Mouse (Mus musculus): ENCODE data around the gene Gmpr2. TPM values are rescaled to one million over a fixed set of nuclear protein-coding genes. Genes with fewer than 3 reads are reported as not detected.
A peak's percentile ranks its signal among the peaks of the same experiment; 100 is the strongest.

Gmpr2 gene
- polyA plus RNA-seq, 1 experiment from 2014 or later = 58.4 TPM

DNA sequence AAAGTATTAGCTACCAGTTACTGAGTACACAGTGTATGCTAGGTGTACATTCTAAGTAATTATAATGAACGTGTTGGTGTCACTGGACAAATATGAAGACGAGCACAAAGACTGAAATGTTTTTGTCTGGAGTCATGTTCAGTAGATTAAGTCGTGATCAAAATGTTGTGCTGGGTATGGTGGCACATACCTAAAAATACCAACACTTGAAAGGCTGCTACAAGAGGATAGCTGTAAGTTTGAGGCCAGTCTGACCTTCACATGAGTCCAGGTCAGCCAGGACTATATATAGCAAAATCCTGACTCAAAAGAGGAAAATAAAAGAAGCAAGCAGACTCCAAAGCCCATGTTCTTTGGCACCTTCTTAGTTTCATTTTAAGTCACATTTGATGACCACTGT is 14.8 kb upstream of the Gmpr2 start:
- Histone ChIP-seq H3K27ac (ENCODE audit: low read depth) (no peak overlapping the region), H3K36me3 (ENCODE audit: insufficient read depth) (peaks cover 20% of the 10 kb centered on the region), H3K9ac (no peak overlapping the region), H3K9me3 (ENCODE audit: low read depth, low read length) (no peaks in the 10 kb centered on the region), H3K4me1 (ENCODE audit: insufficient read depth) (peaks cover 5% of the 10 kb centered on the region; the same call in 1 of the 2 replicates), H3K27me3 (ENCODE audit: insufficient read depth, low read length) (no peaks in the 10 kb centered on the region), H3K4me2 (no peak overlapping the region), H3K4me3 (ENCODE audit: low read depth, low read length) (no peak overlapping the region)
- no peak for TF ChIP-seq CTCF (IDR thresholded peaks at IDR 0.05; ENCODE audit: low read depth)
- ATAC-seq (ENCODE audit: insufficient read depth) = no peak
- 76% methylated on average over 3 of the region's 3 CpGs for WGBS
- no peak for DNase-seq

DNA sequence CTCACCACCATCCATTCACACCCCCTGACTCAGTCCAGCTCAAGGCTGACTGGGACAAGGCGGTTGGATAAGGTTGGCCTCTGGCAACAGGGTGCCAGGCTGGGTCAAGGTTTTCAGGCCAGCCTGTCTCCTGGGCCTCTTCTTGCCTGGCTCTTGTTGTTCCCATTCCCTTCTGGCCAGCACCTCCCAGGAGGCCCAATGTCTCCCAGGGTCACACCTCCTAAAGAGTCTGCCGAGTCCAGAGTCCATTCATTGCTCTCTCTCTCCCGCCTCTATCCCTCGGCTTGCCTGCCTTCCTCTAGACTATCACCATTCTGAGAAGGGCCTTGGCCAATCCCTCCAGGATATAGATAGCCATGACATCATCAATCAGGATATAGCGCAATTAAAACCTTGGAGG is 13.7 kb upstream of the Gmpr2 start:
- no peak overlapping the region for H3K27ac ChIP-seq (ENCODE audit: low read depth)
- WGBS = 86% methylated on average over 5 of the region's 5 CpGs

DNA sequence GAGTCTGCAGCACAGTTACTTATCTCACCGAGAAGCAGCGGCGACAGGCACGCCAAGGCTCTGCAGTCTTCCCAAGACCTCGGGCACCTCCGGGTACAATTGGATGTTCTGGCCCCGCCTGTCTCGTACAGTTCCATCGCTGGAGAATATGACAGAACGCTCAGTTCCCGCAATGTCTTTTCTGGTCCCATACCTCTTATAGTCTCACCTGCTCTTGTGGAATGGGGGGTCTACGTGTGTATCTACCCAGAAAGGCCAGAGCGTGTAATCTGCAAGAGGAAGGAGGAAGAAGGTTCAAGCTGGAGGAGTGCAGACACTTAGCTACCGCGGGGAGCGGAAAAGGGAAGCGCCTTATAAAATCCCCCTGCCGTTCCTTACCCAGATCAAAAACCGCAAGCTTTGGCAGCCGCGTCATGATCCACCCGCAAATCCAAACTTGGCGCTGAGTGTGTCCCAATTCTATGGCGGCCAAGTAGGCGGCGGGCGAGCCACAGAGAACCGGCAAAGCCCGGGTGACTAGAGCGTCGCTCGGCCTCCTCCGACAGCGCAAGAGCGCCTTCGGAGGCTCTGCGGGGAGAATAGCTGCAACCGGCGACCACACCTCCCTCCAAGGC is 11.7 kb upstream of the Gmpr2 start, which contains the start of gene Mdp1:
Gene Mdp1, minus strand, starts transcription at position 549 of the 614 bp plus-strand sequence.
- Histone ChIP-seq H3K36me3 (ENCODE audit: insufficient read depth) (peaks cover 42% of the 10 kb centered on the region), H3K9ac (peak within 1 kb of the TSS; percentile 81), H3K4me1 (ENCODE audit: insufficient read depth) (peaks cover 5% of the 10 kb centered on the region; the same call in 1 of the 2 replicates), H3K4me2 (peak within 1 kb of the TSS; percentile 70), H3K27ac (ENCODE audit: low read depth) (peak within 1 kb of the TSS; percentile 81), H3K27me3 (ENCODE audit: insufficient read depth, low read length) (no peaks in the 10 kb centered on the region), H3K4me3 (ENCODE audit: low read depth, low read length) (peak within 1 kb of the TSS; percentile 56), H3K9me3 (ENCODE audit: low read depth, low read length) (no peaks in the 10 kb centered on the region)
- ATAC-seq (ENCODE audit: insufficient read depth) (peak; percentile 96), DNase-seq (peak; percentile 94)
- TF ChIP-seq CTCF (IDR thresholded peaks at IDR 0.05; ENCODE audit: low read depth) = peak; percentile 60
- WGBS = under 1% methylated on average over 39 of the region's 39 CpGs

More for the DNA sequence above, 13.7 kb upstream of the Gmpr2 start:
- Histone ChIP-seq H3K4me1 (ENCODE audit: insufficient read depth) (peaks cover 5% of the 10 kb centered on the region; the same call in 1 of the 2 replicates), H3K27me3 (ENCODE audit: insufficient read depth, low read length) (no peaks in the 10 kb centered on the region), H3K4me3 (ENCODE audit: low read depth, low read length) (no peak overlapping the region), H3K9me3 (ENCODE audit: low read depth, low read length) (no peaks in the 10 kb centered on the region), H3K36me3 (ENCODE audit: insufficient read depth) (peaks cover 29% of the 10 kb centered on the region), H3K9ac (no peak overlapping the region), H3K4me2 (no peak overlapping the region)
- no peak for TF ChIP-seq CTCF (IDR thresholded peaks at IDR 0.05; ENCODE audit: low read depth)
- no peak for DNase-seq
- ATAC-seq (ENCODE audit: insufficient read depth) = no peak

DNA sequence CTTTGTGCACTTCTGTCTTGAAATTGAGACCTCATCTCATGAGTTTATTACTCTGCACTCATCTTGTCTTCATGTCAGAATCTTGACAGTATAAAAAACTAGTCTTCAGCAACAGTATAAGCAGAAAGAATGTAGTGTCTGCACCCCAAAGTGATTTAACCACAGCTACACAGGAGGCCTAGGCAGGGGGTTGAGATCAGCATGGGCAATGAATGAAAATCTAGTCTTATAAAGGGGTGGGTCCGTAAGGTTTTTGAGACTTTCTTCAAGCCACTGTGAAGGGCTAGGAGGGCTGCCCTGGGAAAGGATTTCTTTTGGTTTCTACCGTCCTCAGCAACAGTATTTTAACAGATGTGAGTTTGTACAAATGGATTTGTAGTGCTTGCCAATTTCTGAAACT is 11.1 kb upstream of the Gmpr2 start:
- Histone ChIP-seq H3K9ac (peak overlapping the region; percentile 81; the same call in 1 of the 2 replicates), H3K9me3 (ENCODE audit: low read depth, low read length) (no peaks in the 10 kb centered on the region), H3K27me3 (ENCODE audit: insufficient read depth, low read length) (no peaks in the 10 kb centered on the region), H3K4me1 (ENCODE audit: insufficient read depth) (peaks cover 5% of the 10 kb centered on the region; the same call in 1 of the 2 replicates), H3K4me2 (peak overlapping the region; percentile 70), H3K27ac (ENCODE audit: low read depth) (no peak overlapping the region), H3K4me3 (ENCODE audit: low read depth, low read length) (peak overlapping the region; percentile 56), H3K36me3 (ENCODE audit: insufficient read depth) (peaks cover 44% of the 10 kb centered on the region)
- ATAC-seq (ENCODE audit: insufficient read depth) (peak; percentile 22; the same call in 1 of the 2 replicates), DNase-seq (no peak)
- no peak for TF ChIP-seq CTCF (IDR thresholded peaks at IDR 0.05; ENCODE audit: low read depth)
- 34% methylated on average over 2 of the region's 2 CpGs for WGBS

DNA sequence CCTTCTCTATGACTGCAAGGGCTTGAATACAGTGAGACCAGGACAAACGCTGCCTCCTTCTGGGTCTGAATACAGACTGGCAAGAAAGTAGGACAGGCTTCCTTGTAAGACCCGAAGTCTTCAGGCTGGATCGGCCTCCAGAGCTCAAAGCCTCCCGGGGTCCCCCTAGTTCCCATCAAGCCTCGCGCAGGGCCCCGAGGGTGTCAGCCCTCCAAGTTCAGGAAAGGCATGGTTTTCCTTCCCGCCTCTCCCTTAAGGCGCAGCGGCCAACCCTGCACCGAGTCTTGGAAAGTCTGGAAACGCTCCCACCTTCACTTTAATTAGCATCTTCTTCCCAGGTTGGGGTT is 282 bp upstream of the Gmpr2 start:
- Histone ChIP-seq H3K9me3 (ENCODE audit: low read depth, low read length) (no peaks in the 10 kb centered on the region), H3K36me3 (ENCODE audit: insufficient read depth) (peaks cover 18% of the 10 kb centered on the region), H3K9ac (peak overlapping the region; percentile 77), H3K27me3 (ENCODE audit: insufficient read depth, low read length) (no peaks in the 10 kb centered on the region), H3K27ac (ENCODE audit: low read depth) (peak overlapping the region; percentile 68; the same call in 1 of the 2 replicates), H3K4me1 (ENCODE audit: insufficient read depth) (peaks cover 5% of the 10 kb centered on the region; the same call in 1 of the 2 replicates), H3K4me2 (peak overlapping the region; percentile 70), H3K4me3 (ENCODE audit: low read depth, low read length) (peak overlapping the region; percentile 70)
- DNase-seq (no peak), ATAC-seq (ENCODE audit: insufficient read depth) (peak; percentile 55)
- under 1% methylated on average over 12 of the region's 12 CpGs for WGBS
- TF ChIP-seq CTCF (IDR thresholded peaks at IDR 0.05; ENCODE audit: low read depth) = no peak

DNA sequence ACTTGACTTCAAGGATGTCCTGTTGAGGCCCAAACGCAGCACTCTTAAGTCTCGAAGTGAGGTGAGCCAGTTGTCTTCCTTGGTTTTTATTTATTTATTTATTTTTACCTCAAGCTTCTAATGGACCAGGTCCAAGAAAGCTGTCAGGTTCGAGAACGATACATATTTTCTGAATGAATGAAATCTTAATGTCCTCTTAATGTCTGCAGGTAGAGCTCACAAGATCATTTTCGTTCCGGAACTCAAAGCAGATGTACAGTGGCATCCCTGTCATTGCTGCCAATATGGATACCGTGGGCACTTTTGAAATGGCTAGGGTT is 960 bp downstream of the Gmpr2 start:
- Histone ChIP-seq H3K4me3 (ENCODE audit: low read depth, low read length) (peak overlapping the region; percentile 70), H3K27ac (ENCODE audit: low read depth) (peak overlapping the region; percentile 72; the same call in 1 of the 2 replicates), H3K4me1 (ENCODE audit: insufficient read depth) (peaks cover 5% of the 10 kb centered on the region; the same call in 1 of the 2 replicates), H3K9me3 (ENCODE audit: low read depth, low read length) (no peaks in the 10 kb centered on the region), H3K4me2 (peak overlapping the region; percentile 70), H3K9ac (peak overlapping the region; percentile 77), H3K27me3 (ENCODE audit: insufficient read depth, low read length) (no peaks in the 10 kb centered on the region), H3K36me3 (ENCODE audit: insufficient read depth) (peaks cover 29% of the 10 kb centered on the region)
- ATAC-seq (ENCODE audit: insufficient read depth) (no peak), DNase-seq (no peak)
- no peak for TF ChIP-seq CTCF (IDR thresholded peaks at IDR 0.05; ENCODE audit: low read depth)
- 72% methylated on average over 7 of the region's 7 CpGs for WGBS

DNA sequence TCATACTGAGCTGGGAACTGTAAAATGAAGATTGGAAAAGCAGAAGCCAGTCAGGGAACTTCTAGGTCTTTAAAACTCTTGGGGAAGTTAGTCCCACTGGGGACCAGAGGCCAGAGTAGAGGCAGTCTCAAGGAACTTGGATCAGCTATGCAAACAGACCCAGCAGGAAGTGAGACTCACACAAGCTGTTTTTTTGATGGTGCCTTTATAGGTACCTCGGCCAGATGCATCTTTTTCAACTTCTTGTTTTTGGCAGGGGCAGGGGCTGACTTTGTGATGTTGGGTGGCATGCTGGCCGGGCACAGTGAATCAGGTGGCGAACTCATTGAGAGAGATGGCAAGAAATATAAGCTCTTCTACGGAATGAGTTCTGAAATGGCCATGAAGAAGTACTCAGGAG is 5.9 kb downstream of the Gmpr2 start:
- Histone ChIP-seq H3K9me3 (ENCODE audit: low read depth, low read length) (no peaks in the 10 kb centered on the region), H3K4me1 (ENCODE audit: insufficient read depth) (peaks cover 4% of the 10 kb centered on the region; the same call in 1 of the 2 replicates), H3K36me3 (ENCODE audit: insufficient read depth) (peaks cover 57% of the 10 kb centered on the region), H3K27me3 (ENCODE audit: insufficient read depth, low read length) (no peaks in the 10 kb centered on the region), H3K4me2 (no peak overlapping the region), H3K27ac (ENCODE audit: low read depth) (no peak overlapping the region), H3K4me3 (ENCODE audit: low read depth, low read length) (no peak overlapping the region), H3K9ac (no peak overlapping the region)
- ATAC-seq (ENCODE audit: insufficient read depth) (no peak), DNase-seq (no peak)
- TF ChIP-seq CTCF (IDR thresholded peaks at IDR 0.05; ENCODE audit: low read depth) = no peak
- WGBS = 83% methylated on average over 4 of the region's 4 CpGs

All from lung, embryonic 14.5 days (tissue).